Mouse (Mus musculus): ENCODE measurements around the gene Tlr6.

The Tlr6 gene

DNA sequence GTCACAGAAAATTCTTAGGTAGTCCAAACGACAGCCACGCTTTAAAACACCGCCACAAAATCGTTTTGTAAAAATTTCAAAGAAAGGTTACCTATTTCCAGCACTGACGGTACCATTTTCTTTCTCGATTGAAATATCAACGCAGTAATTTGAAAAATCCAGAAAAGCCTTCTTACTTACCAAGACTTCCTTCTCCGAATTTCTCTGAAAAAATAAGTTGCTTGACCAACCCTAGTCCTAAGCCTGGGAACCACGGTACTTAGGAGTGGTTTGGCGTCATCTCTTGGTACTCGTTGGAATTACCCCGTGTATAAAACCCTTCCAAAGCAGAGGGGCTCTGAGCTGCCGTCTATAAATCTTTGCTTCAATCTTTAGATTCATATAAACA is at the start of gene Tlr6:
TSS of gene Tlr6 (minus strand) at position 255 of the 388 bp plus-strand sequence.
- DNase-seq: no peak

GRCm38 (mm10) chr5:65006011-65006491 is 46.2 kb upstream of the Tlr6 start:
- no peak for DNase-seq

- DNase-seq: no peak
Measured at GRCm38 (mm10) chr5:65005251-65005650, 45.4 kb upstream of the Tlr6 start.

GRCm38 (mm10) chr5:65003946-65004535 is 44.1 kb upstream of the Tlr6 start:
- DNase-seq: no peak

- DNase-seq: no peak
Measured at GRCm38 (mm10) chr5:65002940-65003824, 43.3 kb upstream of the Tlr6 start.

GRCm38 (mm10) chr5:64995408-64995807 is 35.5 kb upstream of the Tlr6 start:
- no peak for DNase-seq

DNA sequence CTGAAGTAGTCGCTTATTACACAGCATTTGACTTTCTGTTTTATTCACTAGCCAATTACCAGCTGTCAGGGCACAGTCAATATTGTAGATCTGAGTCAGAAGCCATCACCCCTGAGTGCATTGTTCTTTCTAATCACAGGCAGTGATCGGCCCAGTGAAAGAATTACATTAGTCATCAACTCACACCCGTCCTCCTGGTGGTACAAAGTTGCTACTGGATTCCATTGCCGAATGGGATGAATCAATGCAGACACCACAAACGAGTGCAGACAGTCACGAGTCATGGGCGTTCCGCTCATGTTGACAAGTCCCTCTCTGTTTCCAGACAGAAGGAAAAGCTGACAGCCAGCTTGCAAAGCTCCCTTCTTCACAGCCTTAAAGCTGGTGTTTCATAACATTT is 32.6 kb upstream of the Tlr6 start:
- DNase-seq: no peak

DNA sequence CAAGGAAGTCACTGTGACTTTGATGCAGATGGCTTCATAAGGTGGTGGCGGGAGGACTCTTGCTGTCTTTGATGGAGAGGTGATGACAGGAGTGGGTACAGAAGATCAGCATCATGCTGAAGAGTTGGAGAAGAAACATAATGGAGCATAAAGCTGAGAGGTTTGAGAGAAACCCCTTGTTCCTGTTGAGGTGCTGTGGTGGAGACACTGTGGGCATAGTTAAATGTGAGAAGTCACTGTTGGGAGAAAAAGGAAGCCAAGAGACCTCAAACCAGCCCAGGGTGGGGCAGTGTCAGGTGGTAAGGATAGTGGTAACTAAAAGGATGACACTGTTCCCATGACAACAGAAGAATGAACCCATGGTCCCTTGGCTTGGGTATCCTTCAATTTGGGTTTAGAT is 30.0 kb upstream of the Tlr6 start:
- DNase-seq: no peak

GRCm38 (mm10) chr5:64985971-64986370 is 26.1 kb upstream of the Tlr6 start:
- no peak for DNase-seq

- DNase-seq: no peak
Measured at GRCm38 (mm10) chr5:64977128-64977527, 17.2 kb upstream of the Tlr6 start.

DNA sequence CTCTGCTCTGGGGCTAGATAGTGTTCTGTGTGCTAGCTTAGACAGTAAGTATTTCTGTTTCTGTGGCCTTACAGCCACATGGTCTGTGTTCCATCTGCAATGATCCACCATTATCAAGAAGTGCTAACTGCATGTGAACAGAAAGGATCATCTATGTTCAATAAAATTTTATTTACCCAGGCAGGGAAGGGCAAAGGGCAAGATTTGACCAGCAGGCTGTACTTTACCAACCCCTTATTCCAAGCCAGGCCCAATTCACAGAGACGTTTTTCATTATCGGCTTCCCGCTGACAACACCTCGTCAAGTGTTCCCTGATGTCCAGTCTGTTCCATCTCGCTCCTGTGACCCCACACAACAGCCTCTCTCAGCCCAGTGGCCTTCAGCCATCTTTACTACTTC is 15.2 kb upstream of the Tlr6 start:
- no peak for DNase-seq

DNA sequence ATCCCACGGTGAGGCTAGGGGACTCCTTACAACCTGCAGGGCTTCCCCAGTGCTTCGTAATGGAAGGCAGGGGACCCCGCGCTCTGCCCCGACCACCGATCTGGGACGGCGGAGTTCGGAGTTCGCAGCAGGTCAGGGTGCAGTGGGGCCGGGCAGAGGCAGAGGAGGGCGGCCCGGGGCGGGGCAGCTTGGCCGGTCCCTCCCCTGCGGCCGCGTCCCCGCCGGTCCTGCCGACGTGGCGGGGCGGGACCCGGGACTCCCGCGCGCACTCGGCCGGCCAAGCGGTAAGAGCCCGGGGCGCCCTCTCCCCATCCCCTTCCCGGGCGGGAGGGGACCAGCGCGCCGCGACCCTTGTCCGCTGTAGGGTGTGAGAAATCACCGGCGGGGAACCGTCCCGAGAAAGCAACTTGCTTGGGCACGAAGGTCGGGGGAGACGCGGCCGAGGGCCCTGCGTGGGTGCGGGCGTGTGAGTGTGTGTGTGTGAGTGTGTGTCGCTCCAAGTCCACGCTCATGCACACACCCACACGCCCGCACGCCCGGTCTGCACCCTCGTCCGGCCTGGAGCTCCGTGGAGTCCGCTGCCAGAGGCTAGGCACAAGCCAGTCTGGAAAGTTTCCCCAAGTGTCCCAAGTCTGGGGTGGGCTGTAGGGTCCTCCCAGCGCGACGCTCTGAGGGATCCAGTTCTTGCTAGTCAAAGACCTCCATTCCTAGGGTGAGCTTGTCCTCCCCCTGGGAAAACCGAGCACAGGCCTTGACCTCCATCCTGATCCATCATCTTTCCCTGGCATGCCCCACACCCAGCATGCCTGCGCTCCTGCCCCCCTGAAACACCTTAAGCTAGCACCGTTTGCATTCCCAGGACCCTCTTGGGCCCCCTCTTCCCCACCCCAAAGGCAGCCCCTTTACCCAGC is 10.2 kb upstream of the Tlr6 start, which contains the start of gene Fam114a1:
TSS of gene Fam114a1 (plus strand) at position 211 of the 911 bp plus-strand sequence.
- DNase-seq: no peak

- no peak for DNase-seq
Measured at GRCm38 (mm10) chr5:64968961-64969860, 9.3 kb upstream of the Tlr6 start.

DNA sequence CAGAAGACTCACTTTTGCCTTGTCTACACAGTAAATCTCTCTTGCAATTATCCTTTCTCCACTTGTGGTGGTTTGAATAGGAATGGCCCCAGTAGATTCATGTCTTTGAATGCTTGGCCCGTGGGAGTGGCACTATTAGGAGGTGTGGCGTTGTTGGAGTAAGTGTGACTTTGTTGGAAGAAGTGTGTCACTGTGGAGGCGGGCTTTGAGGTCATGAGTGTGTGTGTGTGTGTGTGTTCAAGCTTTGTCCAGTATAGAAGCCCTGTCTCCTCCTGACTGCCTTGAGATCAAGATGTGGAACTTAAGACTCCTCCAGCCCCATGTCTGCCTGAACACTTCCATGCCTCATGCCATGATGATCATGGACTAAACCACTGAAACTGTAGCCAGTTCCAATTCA is 3.8 kb upstream of the Tlr6 start:
- no peak for DNase-seq

DNA sequence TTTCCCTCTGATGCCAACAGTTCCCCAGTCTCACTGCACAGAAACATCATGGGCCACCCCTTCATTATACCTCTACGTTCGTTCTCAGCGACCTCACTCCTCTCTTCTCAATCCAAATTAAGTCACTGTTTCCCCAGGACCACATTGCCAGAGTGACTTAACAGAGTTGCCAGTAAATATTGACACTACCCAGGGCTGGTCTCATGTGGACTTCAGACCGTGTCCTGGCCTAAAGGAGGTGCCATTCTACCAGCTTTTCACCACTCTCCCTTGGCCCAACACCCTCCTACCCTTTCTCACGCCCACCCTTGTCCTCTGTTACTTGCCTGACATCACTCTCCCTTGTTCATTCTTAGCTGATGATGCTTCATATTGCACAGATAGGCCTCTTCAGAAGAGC is 3.4 kb upstream of the Tlr6 start:
- DNase-seq: no peak

- no peak for DNase-seq
Measured at GRCm38 (mm10) chr5:64960857-64961391, 1.0 kb upstream of the Tlr6 start.

DNA sequence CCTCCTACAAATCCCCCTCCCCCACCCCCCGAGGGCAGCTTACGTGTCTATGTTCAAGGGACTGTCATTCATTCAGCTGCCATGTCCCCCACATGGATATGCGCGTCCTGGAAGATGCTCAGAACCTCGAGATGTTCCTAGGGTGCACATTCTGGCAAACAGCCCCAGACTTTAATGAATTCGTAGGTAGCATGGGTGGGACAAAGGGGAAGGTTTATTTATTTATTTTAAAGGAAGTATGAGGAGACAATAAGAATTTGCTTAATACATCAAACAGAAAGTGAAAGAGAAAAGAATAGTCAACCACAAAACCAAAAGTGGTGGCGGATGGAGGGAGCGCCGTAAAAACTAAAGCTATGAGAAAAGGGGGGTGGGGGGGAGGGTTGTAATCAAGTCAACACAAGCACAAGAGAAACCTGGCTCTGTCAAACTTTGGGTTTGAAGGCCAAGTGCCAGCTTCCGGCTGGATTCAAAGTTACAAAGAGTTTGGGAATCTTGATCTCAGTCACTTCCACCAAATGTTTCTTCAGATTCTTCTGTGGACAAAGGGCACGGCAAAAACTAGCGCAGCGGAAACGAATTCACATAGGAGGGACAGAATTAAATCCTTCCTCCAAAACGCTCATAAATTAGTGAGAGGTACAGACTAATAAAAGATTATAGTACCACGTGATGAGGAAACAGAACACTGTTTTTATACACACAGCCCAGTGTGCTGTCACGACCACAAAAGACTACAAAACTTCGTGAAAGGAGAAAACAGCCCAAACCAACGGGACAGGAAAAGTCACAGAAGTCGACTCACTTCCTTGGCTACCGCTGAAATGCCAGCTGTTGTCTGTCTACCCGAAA is 680 bp downstream of the Tlr6 start:
- no peak for DNase-seq

DNA sequence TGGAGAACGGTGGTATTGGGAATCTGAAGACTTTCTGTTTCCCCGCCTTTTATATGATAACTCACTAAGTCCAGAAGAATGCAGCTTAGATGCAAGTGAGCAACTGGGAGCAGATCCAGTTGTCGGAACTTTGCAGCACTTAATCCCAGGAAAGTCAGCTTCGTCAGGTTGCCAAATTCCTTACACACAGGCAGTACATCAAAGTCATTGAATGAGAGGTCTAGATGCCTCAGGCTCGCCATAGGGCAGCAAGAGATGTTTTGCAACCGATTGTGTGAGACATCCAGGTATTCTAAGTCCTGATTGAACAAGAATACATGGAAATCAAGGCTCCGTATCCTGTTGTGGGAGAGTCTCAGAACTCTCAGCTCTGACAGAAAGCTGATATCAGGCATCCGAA is 5.0 kb downstream of the Tlr6 start:
- DNase-seq: no peak

DNA sequence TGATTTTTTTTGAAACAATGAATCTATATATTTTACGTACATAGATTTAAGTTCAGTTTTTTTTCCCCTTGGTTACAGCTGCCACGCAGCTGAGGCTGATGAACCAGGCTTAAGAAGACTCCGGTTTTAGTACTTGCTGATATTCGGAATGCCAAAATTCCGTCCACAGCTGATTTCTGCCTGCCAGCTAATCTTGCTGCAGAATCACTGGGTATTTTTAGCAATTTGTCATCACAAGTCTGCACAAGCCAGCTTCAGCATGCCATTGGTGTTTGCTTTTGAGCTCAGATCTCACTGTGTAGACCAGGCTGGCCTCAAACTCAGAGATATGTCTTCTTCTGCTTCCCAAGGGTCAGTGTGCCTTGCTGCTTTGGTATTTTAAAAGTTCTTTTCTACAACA is 8.4 kb downstream of the Tlr6 start:
- DNase-seq: no peak

DNA sequence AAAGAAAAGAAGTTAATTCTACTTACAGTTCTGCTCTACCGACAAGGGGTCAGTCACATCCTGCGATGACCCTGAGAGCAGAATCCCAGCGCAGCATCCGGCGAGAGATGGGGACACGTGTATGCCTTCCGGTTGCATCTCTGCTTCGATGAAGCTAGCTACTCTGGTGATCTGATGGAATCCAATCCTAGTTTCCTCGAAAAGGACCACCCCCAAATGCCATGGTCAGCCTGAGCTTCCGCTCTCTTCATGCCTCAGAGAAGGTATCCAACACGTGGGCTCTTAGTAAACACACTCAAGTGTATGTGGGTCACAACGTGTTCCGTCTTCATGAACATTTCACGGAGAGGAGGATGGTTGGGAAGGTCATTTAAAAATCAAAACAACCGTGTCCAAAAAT is 27.1 kb downstream of the Tlr6 start:
- DNase-seq: no peak

GRCm38 (mm10) chr5:64932215-64932614 is 27.7 kb downstream of the Tlr6 start:
- no peak for DNase-seq

Data from cerebellum, adult 11-12 months (tissue).